Mouse (Mus musculus) E14TG2a.4 (cell line): Measurements from ENCODE around the gene Npas4.

ENCODE experiments used
- CTCF ChIP-seq: conservative IDR thresholded peaks from 2 replicates; pipeline ENCODE4 v1.5.1; 2014; ENCODE audit warnings: low read length
- NANOG ChIP-seq: IDR thresholded peaks from 2 replicates; pipeline ENCODE4 v1.6.1; 2014; ENCODE audit warnings: borderline replicate concordance, low read length, mixed read lengths
- POU5F1 ChIP-seq: IDR thresholded peaks from 2 replicates; pipeline ENCODE4 v1.6.1; 2014; ENCODE audit warnings: low read length, borderline replicate concordance

DNA sequence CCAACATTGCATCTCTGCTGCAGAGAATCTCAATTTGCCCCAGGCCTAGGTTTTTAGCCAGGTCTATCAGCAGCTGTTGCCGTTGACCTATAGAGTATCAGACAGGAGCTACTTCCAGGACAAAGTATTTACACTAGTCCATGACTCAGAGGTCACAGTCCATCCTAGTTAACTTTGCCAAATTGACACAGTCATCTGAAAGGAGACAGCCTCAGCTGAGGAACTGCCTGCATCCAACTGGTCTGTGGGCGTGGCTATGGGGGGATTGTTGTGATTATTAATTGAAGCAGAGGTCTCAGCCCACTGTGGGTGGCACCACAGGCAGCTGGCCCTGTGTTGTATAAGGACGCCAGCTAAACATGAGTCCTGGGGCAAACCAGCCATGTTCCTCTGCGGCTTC lies 14.8 kb upstream of the Npas4 start:
- TF ChIP-seq POU5F1 (no peak), CTCF (no peak), NANOG (no peak)
